9 mouse cellular contexts compared by ENCODE assay signal in the genomic region with DNA sequence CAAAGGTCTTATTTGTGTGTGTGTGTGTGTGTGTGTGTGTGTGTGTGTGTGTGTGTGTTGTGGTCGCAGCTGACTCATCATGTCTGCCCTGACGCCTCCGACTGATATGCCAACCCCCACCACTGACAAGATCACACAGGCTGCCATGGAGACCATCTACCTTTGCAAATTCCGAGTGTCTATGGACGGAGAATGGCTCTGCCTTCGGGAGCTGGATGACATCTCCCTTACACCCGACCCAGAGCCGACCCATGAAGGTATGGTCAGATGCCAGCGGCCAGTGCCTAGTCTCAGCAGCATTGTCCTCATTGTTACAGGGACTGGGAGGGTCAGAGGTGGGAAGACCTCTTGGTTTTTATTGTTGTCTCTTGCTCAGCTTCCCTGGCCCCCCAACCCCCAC. TPM values are rescaled to one million over a fixed set of nuclear protein-coding genes. Genes with fewer than 3 reads are reported as not detected.
DNase-seq lines count a peak whose midpoint lies in the region; ATAC-seq and TF ChIP-seq lines count a peak whose summit lies in the region.
"Had no signal": no experiment of that assay in that cellular context is flagged by ENCODE, and none has a peak within 500 bp of the region (broad histone marks: within the 10 kb centered on the region; RNA-seq: fewer than 3 reads in every experiment).

No protein-coding gene starts in this region.

- no peak for TF ChIP-seq EP300 in stomach, postnatal 0 days (optimal IDR thresholded peaks at IDR 0.05)

- no peaks in the 10 kb centered on the region for H3K27me3 ChIP-seq in stomach, embryonic 14.5 days (ENCODE audit: control insufficient read depth, insufficient read depth, low read length)
- H3K27me3 ChIP-seq in stomach, postnatal 0 days (ENCODE audit: control insufficient read depth, insufficient read depth, low read length), result no peaks in the 10 kb centered on the region
- no peaks in the 10 kb centered on the region for H3K27me3 ChIP-seq in hindbrain, embryonic 16.5 days (replicated peaks; ENCODE audit: control insufficient read depth, insufficient read depth, low read length)
- H3K27me3 ChIP-seq in neural tube, embryonic 13.5 days, result no peaks in the 10 kb centered on the region
- H3K27me3 ChIP-seq: limb, embryonic 15.5 days had no signal

- peak; percentile 41 for DNase-seq in adrenal gland, adult 2 months
- DNase-seq in adrenal gland, postnatal 4 days (ENCODE audit: low spot score in 2 of 2), result no peak
- no peak for DNase-seq in stomach, postnatal 0 days (ENCODE audit: low spot score)
- DNase-seq in lung, postnatal 25 days (ENCODE audit: low spot score), result no peak
- DNase-seq in urinary bladder, adult 2 months (ENCODE audit: low spot score), result no peak

- no peak overlapping the region for H3K27ac ChIP-seq in stomach, embryonic 14.5 days (ENCODE audit: low read length)
- H3K27ac ChIP-seq in stomach, postnatal 0 days (replicated peaks), result no peak overlapping the region
- peak overlapping the region; percentile 77 for H3K27ac ChIP-seq in hindbrain, embryonic 16.5 days (ENCODE audit: low read depth, low read length)
- peak overlapping the region; percentile 83 for H3K27ac ChIP-seq in neural tube, embryonic 13.5 days (replicated peaks)
- H3K27ac ChIP-seq: limb, embryonic 15.5 days had no signal

- H3K4me2 ChIP-seq in stomach, embryonic 14.5 days (replicated peaks; ENCODE audit: low read depth, low read length), result peak overlapping the region; percentile 15; the same call in 1 of the 2 replicates
- H3K4me2 ChIP-seq in stomach, postnatal 0 days (replicated peaks; ENCODE audit: low read depth), result no peak overlapping the region
- peak overlapping the region; percentile 80 for H3K4me2 ChIP-seq in hindbrain, embryonic 16.5 days (ENCODE audit: low read length)
- H3K4me2 ChIP-seq in neural tube, embryonic 13.5 days, result peak overlapping the region; percentile 83
- H3K4me2 ChIP-seq: limb, embryonic 15.5 days had no signal

- no peaks in the 10 kb centered on the region for H3K36me3 ChIP-seq in stomach, embryonic 14.5 days (ENCODE audit: control insufficient read depth, insufficient read depth, low read length)
- H3K36me3 ChIP-seq in stomach, postnatal 0 days (ENCODE audit: control insufficient read depth, insufficient read depth, low read length), result no peaks in the 10 kb centered on the region
- H3K36me3 ChIP-seq in hindbrain, embryonic 16.5 days (ENCODE audit: control insufficient read depth, insufficient read depth, low read length), result no peaks in the 10 kb centered on the region
- H3K36me3 ChIP-seq in neural tube, embryonic 13.5 days, result no peaks in the 10 kb centered on the region; the same call in 1 of the 2 replicates
- H3K36me3 ChIP-seq: limb, embryonic 15.5 days had no signal

- 48% methylated on average over 9 of the region's 9 CpGs for WGBS in stomach, embryonic 14.5 days
- WGBS in stomach, postnatal 0 days, result 54% methylated on average over 9 of the region's 9 CpGs
- WGBS in hindbrain, embryonic 16.5 days, result 13% methylated on average over 9 of the region's 9 CpGs
- 10% methylated on average over 9 of the region's 9 CpGs for WGBS in neural tube, embryonic 13.5 days

- peak overlapping the region; percentile 2; the same call in 1 of the 2 replicates for H3K4me3 ChIP-seq in stomach, embryonic 14.5 days (ENCODE audit: low read depth, low read length)
- no peak overlapping the region for H3K4me3 ChIP-seq in stomach, postnatal 0 days (ENCODE audit: low read depth, low read length)
- peak overlapping the region; percentile 69 for H3K4me3 ChIP-seq in hindbrain, embryonic 16.5 days (ENCODE audit: low read length)
- peak overlapping the region; percentile 76 for H3K4me3 ChIP-seq in neural tube, embryonic 13.5 days
- H3K4me3 ChIP-seq: limb, embryonic 15.5 days had no signal

- no peak overlapping the region for H3K9ac ChIP-seq in stomach, embryonic 14.5 days (replicated peaks; ENCODE audit: low read depth, low read length)
- no peak overlapping the region for H3K9ac ChIP-seq in stomach, postnatal 0 days (ENCODE audit: low read length)
- peak overlapping the region; percentile 76 for H3K9ac ChIP-seq in hindbrain, embryonic 16.5 days (ENCODE audit: low read depth, low read length)
- H3K9ac ChIP-seq in neural tube, embryonic 13.5 days, result peak overlapping the region; percentile 90
- H3K9ac ChIP-seq: limb, embryonic 15.5 days had no signal

- no peak for TF ChIP-seq CTCF in stomach, postnatal 0 days (IDR thresholded peaks at IDR 0.05; ENCODE audit: low read depth)

- ATAC-seq in stomach, embryonic 14.5 days (ENCODE audit: insufficient number of reproducible peaks, insufficient read depth, low FRiP score, low read depth), result no peak
- no peak for ATAC-seq in stomach, postnatal 0 days (ENCODE audit: low FRiP score, low TSS enrichment)
- peak; percentile 24 for ATAC-seq in hindbrain, embryonic 16.5 days
- ATAC-seq in neural tube, embryonic 13.5 days (ENCODE audit: low read depth), result peak; percentile 64

- no peaks in the 10 kb centered on the region for H3K9me3 ChIP-seq in stomach, embryonic 14.5 days (ENCODE audit: control insufficient read depth, low read depth, low read length)
- H3K9me3 ChIP-seq in stomach, postnatal 0 days (ENCODE audit: control insufficient read depth, low read length), result no peaks in the 10 kb centered on the region
- H3K9me3 ChIP-seq in hindbrain, embryonic 16.5 days (ENCODE audit: control insufficient read depth, low read length), result no peaks in the 10 kb centered on the region
- H3K9me3 ChIP-seq in neural tube, embryonic 13.5 days, result no peaks in the 10 kb centered on the region
- H3K9me3 ChIP-seq: limb, embryonic 15.5 days had no signal

- peaks cover 11% of the 10 kb centered on the region; the same call in 1 of the 2 replicates for H3K4me1 ChIP-seq in stomach, embryonic 14.5 days (ENCODE audit: control insufficient read depth, insufficient read depth, low read length)
- no peaks in the 10 kb centered on the region for H3K4me1 ChIP-seq in stomach, postnatal 0 days (replicated peaks; ENCODE audit: control insufficient read depth, insufficient read depth)
- peaks cover 37% of the 10 kb centered on the region for H3K4me1 ChIP-seq in hindbrain, embryonic 16.5 days (ENCODE audit: control insufficient read depth, insufficient read depth, low read depth, low read length)
- H3K4me1 ChIP-seq in neural tube, embryonic 13.5 days (replicated peaks), result peaks cover 46% of the 10 kb centered on the region

RNA-seq across cellular contexts. Expression of gene Rufy3, which starts 19.2 kb away (rescaled TPM):
- 10 to 100 TPM; 26.3 to 29.6 TPM for total RNA-seq in adrenal gland, adult 2 months (2021)
- 8.3 and 10.2 TPM in 2 replicates for polyA plus RNA-seq in adrenal gland, adult 2 months (2012; rRNA removed)
- total RNA-seq in adrenal gland, postnatal 4 days (2021), result 10 to 100 TPM; 48.8 to 49.6 TPM
- polyA plus RNA-seq in stomach, embryonic 14.5 days (2014; fragmentation: Nextera tagmentation; extraction: Ambion mirVana), result 24.7 and 25.1 TPM in 2 replicates
- 9.8 and 10.3 TPM in 2 replicates for polyA plus RNA-seq in stomach, postnatal 0 days (2015; fragmentation: Nextera tagmentation; extraction: Ambion mirVana)
- 247 and 253 TPM in 2 replicates for polyA plus RNA-seq in hindbrain, embryonic 16.5 days (2015; fragmentation: Nextera tagmentation; extraction: Ambion mirVana)
- polyA plus RNA-seq in neural tube, embryonic 13.5 days (2015; fragmentation: Nextera tagmentation; extraction: Ambion mirVana), result 291 TPM in 2 replicates
- 21.6 and 23.3 TPM in 2 replicates for polyA plus RNA-seq in urinary bladder, adult 2 months (2012; rRNA removed)

RNA-seq across cellular contexts. Expression of gene Utp3, which starts 29.8 kb away (rescaled TPM):
- 10 to 100 TPM; 31.7 to 40.4 TPM for total RNA-seq in adrenal gland, adult 2 months (2021)
- 4.0 and 6.9 TPM in 2 replicates for polyA plus RNA-seq in adrenal gland, adult 2 months (2012; rRNA removed)
- total RNA-seq in adrenal gland, postnatal 4 days (2021), result 10 to 100 TPM; 37.4 to 39.1 TPM
- polyA plus RNA-seq in stomach, embryonic 14.5 days (2014; fragmentation: Nextera tagmentation; extraction: Ambion mirVana), result 61.9 and 62.1 TPM in 2 replicates
- polyA plus RNA-seq in stomach, postnatal 0 days (2015; fragmentation: Nextera tagmentation; extraction: Ambion mirVana), result 34.5 and 34.9 TPM in 2 replicates
- polyA plus RNA-seq in hindbrain, embryonic 16.5 days (2015; fragmentation: Nextera tagmentation; extraction: Ambion mirVana), result 47.6 and 48.3 TPM in 2 replicates
- polyA plus RNA-seq in neural tube, embryonic 13.5 days (2015; fragmentation: Nextera tagmentation; extraction: Ambion mirVana), result 52.0 and 52.3 TPM in 2 replicates
- 36.2 and 45.2 TPM in 2 replicates for polyA plus RNA-seq in urinary bladder, adult 2 months (2012; rRNA removed)

RNA-seq across cellular contexts. Expression of gene Jchain, which starts 56.4 kb away (rescaled TPM):
- under 1 TPM; 0.20 to 0.41 TPM for total RNA-seq in adrenal gland, adult 2 months (2021)
- polyA plus RNA-seq in adrenal gland, adult 2 months (2012; rRNA removed), result 0.23 and 0.43 TPM in 2 replicates
- total RNA-seq in adrenal gland, postnatal 4 days (2021), result under 1 TPM; 0.28 to 0.45 TPM
- polyA plus RNA-seq in stomach, embryonic 14.5 days (2014; fragmentation: Nextera tagmentation; extraction: Ambion mirVana), result not detected in 2 replicates
- polyA plus RNA-seq in stomach, postnatal 0 days (2015; fragmentation: Nextera tagmentation; extraction: Ambion mirVana), result 0.08 TPM in 1 of 2 replicates, not detected in the other
- 0.14 and 0.40 TPM in 2 replicates for polyA plus RNA-seq in hindbrain, embryonic 16.5 days (2015; fragmentation: Nextera tagmentation; extraction: Ambion mirVana)
- polyA plus RNA-seq in neural tube, embryonic 13.5 days (2015; fragmentation: Nextera tagmentation; extraction: Ambion mirVana), result 0.17 and 0.29 TPM in 2 replicates
- polyA plus RNA-seq in urinary bladder, adult 2 months (2012; rRNA removed), result 1.0 and 1.3 TPM in 2 replicates

Comparison
In these comparisons a context has a peak if more than half of its experiments do, and no peak if none do; other contexts are left out.
1. ATAC-seq: peak in hindbrain, embryonic 16.5 days (single experiment) and neural tube, embryonic 13.5 days (single experiment); none in stomach, embryonic 14.5 days (single experiment) and stomach, postnatal 0 days (single experiment).
2. H3K27ac ChIP-seq: peak in hindbrain, embryonic 16.5 days (single experiment) and neural tube, embryonic 13.5 days (single experiment); none in stomach, embryonic 14.5 days (single experiment) and stomach, postnatal 0 days (single experiment).
3. H3K9ac ChIP-seq: peak in hindbrain, embryonic 16.5 days (single experiment) and neural tube, embryonic 13.5 days (single experiment); none in stomach, embryonic 14.5 days (single experiment) and stomach, postnatal 0 days (single experiment).